Mouse (Mus musculus): Measurements from ENCODE around the gene Atp1a1.

DNA sequence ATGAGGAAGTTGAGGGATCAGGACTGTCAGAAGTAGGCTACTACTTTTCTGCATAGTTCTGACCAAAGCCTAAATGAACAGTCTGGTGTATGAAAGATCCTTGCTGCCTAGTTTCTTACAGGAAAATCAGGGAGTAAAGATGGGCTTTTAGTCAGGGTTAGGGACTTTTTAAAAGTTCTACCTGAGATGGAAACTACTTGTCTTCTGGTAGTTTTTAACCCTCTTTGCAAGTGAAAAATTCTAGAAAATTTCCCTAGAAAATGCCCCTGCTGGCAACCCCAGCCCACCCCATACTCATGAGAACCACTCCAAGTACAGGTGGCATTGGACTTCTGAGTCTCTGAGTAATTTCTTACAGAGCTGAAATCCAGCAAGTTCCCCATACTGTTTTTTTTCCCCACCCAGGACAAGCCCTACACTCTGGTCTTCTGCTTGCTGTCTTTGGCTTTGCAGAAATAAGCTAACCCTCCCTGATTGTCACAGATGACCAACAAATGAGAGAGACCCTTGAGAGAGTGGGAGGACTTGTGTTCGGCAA is 41.2 kb upstream of the Atp1a1 start:
- TF ChIP-seq CTCF (IDR thresholded peaks at IDR 0.05; ENCODE audit: low read depth) (no peak), EP300 (optimal IDR thresholded peaks at IDR 0.05) (no peak)
